Mouse (Mus musculus): ENCODE results near the gene Spop. TPM values are rescaled to one million over a fixed set of nuclear protein-coding genes. Genes with fewer than 3 reads are reported as not detected.

Gene Spop
- total and polyA plus RNA-seq, 3 experiments: 28.8 to 70.5 (median 29.2) TPM

GRCm38 (mm10) chr11:95387354-95387753, 26.5 kb upstream of the Spop start:
- no peak for DNase-seq (ENCODE audit: low spot score)
- Histone ChIP-seq H3K9me3 (replicated peaks) (peaks cover 4% of the 10 kb centered on the region; the same call in 1 of the 2 replicates), H3K36me3 (replicated peaks) (peaks cover 72% of the 10 kb centered on the region), H3K27me3 (ENCODE audit: insufficient read depth, low read length) (no peaks in the 10 kb centered on the region), H3K4me1 (ENCODE audit: insufficient read depth, low read depth, low read length) (peaks cover 27% of the 10 kb centered on the region), H3K4me3 (ENCODE audit: low read depth, low read length) (no peak overlapping the region)
- ATAC-seq (ENCODE audit: extremely low read depth, insufficient number of reproducible peaks, low FRiP score, poor library complexity, severe bottlenecking): no peak
- TF ChIP-seq CTCF (IDR thresholded peaks at IDR 0.05; ENCODE audit: low read depth, low read length) (no peak), TAL1 (conservative IDR thresholded peaks at IDR 0.05; ENCODE audit: low read depth, low read length) (no peak), GATA2 (IDR thresholded peaks at IDR 0.05; ENCODE audit: borderline replicate concordance, low read depth, low read length) (no peak), POLR2AphosphoS5 (IDR thresholded peaks at IDR 0.05; ENCODE audit: insufficient replicate concordance, low read depth, low read length) (no peak), GATA1 (IDR thresholded peaks at IDR 0.05; ENCODE audit: borderline replicate concordance, low read length) (no peak)

GRCm38 (mm10) chr11:95389006-95389405, 24.9 kb upstream of the Spop start:
- no peak for DNase-seq (ENCODE audit: low spot score)
- TF ChIP-seq POLR2AphosphoS5 (IDR thresholded peaks at IDR 0.05; ENCODE audit: insufficient replicate concordance, low read depth, low read length): no peak
- TF ChIP-seq GATA1 (IDR thresholded peaks at IDR 0.05; ENCODE audit: borderline replicate concordance, low read length): no peak
- TF ChIP-seq TAL1 (conservative IDR thresholded peaks at IDR 0.05; ENCODE audit: low read depth, low read length): no peak
- TF ChIP-seq CTCF (IDR thresholded peaks at IDR 0.05; ENCODE audit: low read depth, low read length): no peak
- no peak for TF ChIP-seq GATA2 (IDR thresholded peaks at IDR 0.05; ENCODE audit: borderline replicate concordance, low read depth, low read length)
- no peak for ATAC-seq (ENCODE audit: extremely low read depth, insufficient number of reproducible peaks, low FRiP score, poor library complexity, severe bottlenecking)
- H3K27me3 ChIP-seq (ENCODE audit: insufficient read depth, low read length): no peaks in the 10 kb centered on the region
- no peaks in the 10 kb centered on the region for H3K9me3 ChIP-seq (replicated peaks)
- peaks cover 21% of the 10 kb centered on the region for H3K4me1 ChIP-seq (ENCODE audit: insufficient read depth, low read depth, low read length)
- no peak overlapping the region for H3K4me3 ChIP-seq (ENCODE audit: low read depth, low read length)
- H3K36me3 ChIP-seq (replicated peaks): peaks cover 75% of the 10 kb centered on the region

DNA sequence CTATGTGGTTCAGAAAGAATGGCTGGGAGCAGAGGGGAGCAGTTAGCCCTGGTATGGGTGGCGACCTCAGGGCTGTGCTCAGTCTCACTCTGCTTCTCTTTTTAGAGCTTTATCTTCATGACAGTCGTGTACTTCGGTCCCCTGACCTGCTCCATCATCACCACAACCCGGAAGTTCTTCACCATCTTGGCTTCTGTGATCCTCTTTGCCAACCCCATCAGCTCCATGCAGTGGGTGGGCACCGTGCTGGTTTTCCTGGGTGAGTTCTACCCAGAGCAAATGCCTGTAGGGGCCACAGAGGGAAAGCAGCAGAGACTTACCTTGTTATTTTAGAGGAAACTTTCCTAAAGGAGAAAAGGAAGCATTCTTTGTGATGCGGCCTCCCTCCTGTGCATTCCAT, 23.5 kb upstream of the Spop start:
- TF ChIP-seq TAL1 (conservative IDR thresholded peaks at IDR 0.05; ENCODE audit: low read depth, low read length) (no peak), POLR2AphosphoS5 (IDR thresholded peaks at IDR 0.05; ENCODE audit: insufficient replicate concordance, low read depth, low read length) (no peak), CTCF (IDR thresholded peaks at IDR 0.05; ENCODE audit: low read depth, low read length) (no peak), GATA1 (IDR thresholded peaks at IDR 0.05; ENCODE audit: borderline replicate concordance, low read length) (no peak), GATA2 (IDR thresholded peaks at IDR 0.05; ENCODE audit: borderline replicate concordance, low read depth, low read length) (no peak)
- Histone ChIP-seq H3K4me3 (ENCODE audit: low read depth, low read length) (no peak overlapping the region), H3K4me1 (ENCODE audit: insufficient read depth, low read depth, low read length) (peaks cover 18% of the 10 kb centered on the region), H3K9me3 (replicated peaks) (no peaks in the 10 kb centered on the region), H3K27me3 (ENCODE audit: insufficient read depth, low read length) (no peaks in the 10 kb centered on the region), H3K36me3 (replicated peaks) (peaks cover 75% of the 10 kb centered on the region)
- no peak for ATAC-seq (ENCODE audit: extremely low read depth, insufficient number of reproducible peaks, low FRiP score, poor library complexity, severe bottlenecking)
- DNase-seq (ENCODE audit: low spot score): no peak

- Histone ChIP-seq H3K9me3 (replicated peaks) (no peaks in the 10 kb centered on the region), H3K4me1 (ENCODE audit: insufficient read depth, low read depth, low read length) (peaks cover 10% of the 10 kb centered on the region), H3K36me3 (replicated peaks) (peaks cover 72% of the 10 kb centered on the region), H3K27me3 (ENCODE audit: insufficient read depth, low read length) (no peaks in the 10 kb centered on the region; the same call in 1 of the 2 replicates), H3K4me3 (ENCODE audit: low read depth, low read length) (no peak overlapping the region)
- no peak for TF ChIP-seq TAL1 (conservative IDR thresholded peaks at IDR 0.05; ENCODE audit: low read depth, low read length)
- no peak for TF ChIP-seq CTCF (IDR thresholded peaks at IDR 0.05; ENCODE audit: low read depth, low read length)
- no peak for TF ChIP-seq GATA2 (IDR thresholded peaks at IDR 0.05; ENCODE audit: borderline replicate concordance, low read depth, low read length)
- TF ChIP-seq GATA1 (IDR thresholded peaks at IDR 0.05; ENCODE audit: borderline replicate concordance, low read length): no peak
- DNase-seq (ENCODE audit: low spot score): no peak
- no peak for ATAC-seq (ENCODE audit: extremely low read depth, insufficient number of reproducible peaks, low FRiP score, poor library complexity, severe bottlenecking)
Measured at GRCm38 (mm10) chr11:95391201-95391600, 22.7 kb upstream of the Spop start.

DNA sequence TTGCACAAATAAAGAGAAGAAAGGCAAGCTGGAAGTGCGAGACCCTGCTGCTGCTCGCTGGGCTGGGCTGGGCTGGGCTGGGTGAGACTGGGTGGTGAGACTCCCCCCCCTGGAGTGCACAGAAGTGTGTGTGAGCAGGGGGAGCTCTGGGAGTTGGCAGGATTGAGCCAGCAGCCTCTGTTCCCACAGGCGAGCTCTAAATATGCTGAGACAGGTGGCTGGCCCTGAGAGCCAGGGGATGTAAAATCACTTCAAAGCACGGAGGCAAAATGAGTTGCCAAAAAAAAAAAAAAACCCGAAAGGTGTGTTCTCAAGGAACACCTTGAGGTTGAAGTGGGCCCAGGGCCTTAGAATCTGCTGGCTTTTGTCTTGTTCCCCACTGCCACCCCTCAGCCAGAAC, 22.1 kb upstream of the Spop start:
- peaks cover 67% of the 10 kb centered on the region for H3K36me3 ChIP-seq (replicated peaks)
- no peak for DNase-seq (ENCODE audit: low spot score)
- no peak for ATAC-seq (ENCODE audit: extremely low read depth, insufficient number of reproducible peaks, low FRiP score, poor library complexity, severe bottlenecking)
- H3K9me3 ChIP-seq (replicated peaks): no peaks in the 10 kb centered on the region
- peaks cover 5% of the 10 kb centered on the region for H3K27me3 ChIP-seq (ENCODE audit: insufficient read depth, low read length)
- peaks cover 6% of the 10 kb centered on the region; the same call in 1 of the 2 replicates for H3K4me1 ChIP-seq (ENCODE audit: insufficient read depth, low read depth, low read length)
- no peak overlapping the region for H3K4me3 ChIP-seq (ENCODE audit: low read depth, low read length)
- TF ChIP-seq GATA2 (IDR thresholded peaks at IDR 0.05; ENCODE audit: borderline replicate concordance, low read depth, low read length): no peak
- TF ChIP-seq CTCF (IDR thresholded peaks at IDR 0.05; ENCODE audit: low read depth, low read length): no peak

DNA sequence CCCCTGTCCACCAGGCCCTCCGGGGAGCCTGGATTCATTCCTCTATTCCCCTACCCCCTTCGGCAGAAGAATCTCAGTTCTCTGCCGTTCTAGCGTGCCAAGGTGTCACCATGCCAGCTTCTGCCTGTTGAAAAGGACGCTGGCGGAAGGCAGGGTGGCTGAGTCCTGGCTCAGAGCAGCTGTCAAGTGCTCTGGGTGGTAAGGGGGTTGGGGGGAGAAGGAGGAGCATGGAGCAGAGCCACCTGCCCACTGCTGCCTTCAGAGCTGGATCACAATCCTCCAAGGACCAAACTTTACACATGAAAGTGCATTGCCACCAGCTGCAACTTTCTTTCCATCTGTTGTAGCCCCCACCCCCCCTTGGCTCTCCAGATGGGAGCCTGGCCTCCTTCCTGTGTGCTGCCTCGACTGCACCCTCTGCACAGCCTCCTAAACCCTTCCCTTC, 21.6 kb upstream of the Spop start:
- Histone ChIP-seq H3K36me3 (replicated peaks) (peaks cover 62% of the 10 kb centered on the region), H3K4me3 (ENCODE audit: low read depth, low read length) (no peak overlapping the region), H3K27me3 (ENCODE audit: insufficient read depth, low read length) (peaks cover 9% of the 10 kb centered on the region), H3K4me1 (ENCODE audit: insufficient read depth, low read depth, low read length) (peaks cover 2% of the 10 kb centered on the region; the same call in 1 of the 2 replicates), H3K9me3 (replicated peaks) (no peaks in the 10 kb centered on the region)
- ATAC-seq (ENCODE audit: extremely low read depth, insufficient number of reproducible peaks, low FRiP score, poor library complexity, severe bottlenecking) (no peak), DNase-seq (ENCODE audit: low spot score) (no peak)
- TF ChIP-seq CTCF (IDR thresholded peaks at IDR 0.05; ENCODE audit: low read depth, low read length): no peak

All from G1E (cell line).